Mouse (Mus musculus) CH12.LX (cell line): ENCODE data around the gene Gas7. TPM values are rescaled to one million over a fixed set of nuclear protein-coding genes. Genes with fewer than 3 reads are reported as not detected.

Experiments
- DNase-seq: peaks from one replicate; pipeline ENCODE4 v3.0.0-alpha.2; 2013; ENCODE audit errors: extremely low read depth
- H3K27ac ChIP-seq: 2 replicates; pipeline ENCODE4 v1.5.1; 2012; ENCODE audit warnings: low read depth, mild to moderate bottlenecking, control low read depth, moderate library complexity; ENCODE audit not compliant: insufficient read depth
- H3K27me3 ChIP-seq: replicated peaks from 2 replicates; pipeline ENCODE3; 2012; ENCODE audit warnings: inconsistent platforms
- H3K36me3 ChIP-seq, 2 experiments: replicated peaks in 1 of 2; 2 replicates each; pipeline versions ENCODE3 to v1.6.1; 2012; ENCODE audit warnings: inconsistent platforms in 1 of 2, low read length in 1 of 2, mild to moderate bottlenecking in 1 of 2, mixed read lengths in 1 of 2, moderate library complexity in 1 of 2; ENCODE audit not compliant: control insufficient read depth in 1 of 2, insufficient read depth in 1 of 2
- H3K4me1 ChIP-seq, 2 experiments: 2 replicates each; pipeline ENCODE4 v1.6.1; 2012; ENCODE audit warnings: inconsistent platforms in 1 of 2, moderate library complexity in 1 of 2; ENCODE audit not compliant: insufficient read depth in 2 of 2, control insufficient read depth in 1 of 2
- H3K4me2 ChIP-seq: 2 replicates; pipeline ENCODE4 v1.6.1; 2012; ENCODE audit warnings: low read depth, mild to moderate bottlenecking, control low read depth; ENCODE audit not compliant: poor library complexity, insufficient read depth, severe bottlenecking
- H3K4me3 ChIP-seq, 3 experiments: fragments of 150-350 bp in 1 of 3; sonication (generic) in 1 of 3; replicated peaks in 1 of 3; 2 replicates each; pipeline versions ENCODE3 to v1.5.1; 2011 to 2012; ENCODE audit warnings: low read depth in 2 of 3, low read length in 2 of 3, mild to moderate bottlenecking in 2 of 3, moderate library complexity in 2 of 3, control low read depth in 1 of 3, improper control_type of control experiment in 1 of 3, inconsistent platforms in 1 of 3, mixed read lengths in 1 of 3; ENCODE audit not compliant: poor library complexity in 1 of 3
- H3K79me2 ChIP-seq: replicated peaks from 2 replicates; pipeline ENCODE4 v1.6.1; 2012; ENCODE audit warnings: mild to moderate bottlenecking, moderate library complexity; ENCODE audit not compliant: control insufficient read depth, poor library complexity, insufficient read depth, severe bottlenecking; ENCODE audit errors: extremely low read depth
- H3K9ac ChIP-seq: 2 replicates; pipeline ENCODE4 v1.6.1; 2012; ENCODE audit warnings: low read depth, mild to moderate bottlenecking, control low read depth, moderate library complexity; ENCODE audit not compliant: insufficient read depth
- H3K9me3 ChIP-seq: replicated peaks from 2 replicates; pipeline ENCODE3; 2012; ENCODE audit warnings: low read length, inconsistent platforms, mixed read lengths
- CHD1 ChIP-seq: IDR thresholded peaks from 2 replicates; pipeline ENCODE4 v1.6.1; 2012; ENCODE audit warnings: low read depth, low read length, improper control_type of control experiment, inconsistent platforms
- CHD2 ChIP-seq: IDR thresholded peaks from 2 replicates; pipeline ENCODE4 v1.6.1; 2011; ENCODE audit warnings: low read length, improper control_type of control experiment
- CTCF ChIP-seq, 2 experiments: IDR thresholded peaks in 1 of 2; conservative IDR thresholded peaks in 1 of 2; 2 replicates each; pipeline ENCODE4 v1.5.1; 2011 to 2012; ENCODE audit warnings: low read depth in 2 of 2, low read length in 2 of 2, improper control_type of control experiment in 1 of 2, inconsistent platforms in 1 of 2, mild to moderate bottlenecking in 1 of 2, moderate library complexity in 1 of 2
- E2F4 ChIP-seq: IDR thresholded peaks from 2 replicates; pipeline ENCODE4 v1.6.1; 2011; ENCODE audit warnings: low read depth, low read length, improper control_type of control experiment; ENCODE audit not compliant: insufficient replicate concordance
- ELF1 ChIP-seq: IDR thresholded peaks from 2 replicates; pipeline ENCODE4 v1.6.1; 2014; ENCODE audit warnings: low read depth, mild to moderate bottlenecking, inconsistent platforms, low read length, improper control_type of control experiment
- EP300 ChIP-seq: IDR thresholded peaks from 2 replicates; pipeline ENCODE4 v1.6.1; 2011; ENCODE audit warnings: low read length, improper control_type of control experiment
- ETS1 ChIP-seq: conservative IDR thresholded peaks from 2 replicates; pipeline ENCODE4 v1.6.1; 2012; ENCODE audit warnings: low read depth, mild to moderate bottlenecking, inconsistent platforms, low read length, improper control_type of control experiment, moderate library complexity
- GABPA ChIP-seq: IDR thresholded peaks from 2 replicates; pipeline ENCODE4 v1.6.1; 2012; ENCODE audit warnings: low read depth, low read length, improper control_type of control experiment, inconsistent platforms; ENCODE audit not compliant: insufficient replicate concordance
- HCFC1 ChIP-seq: IDR thresholded peaks from 2 replicates; pipeline ENCODE4 v1.6.1; 2012; ENCODE audit warnings: low read depth, mild to moderate bottlenecking, inconsistent platforms, low read length, improper control_type of control experiment
- JUN ChIP-seq: IDR thresholded peaks from 2 replicates; pipeline ENCODE4 v1.6.1; 2011; ENCODE audit warnings: low read depth, mild to moderate bottlenecking, low read length, improper control_type of control experiment, moderate library complexity; ENCODE audit not compliant: insufficient read depth
- JUND ChIP-seq: conservative IDR thresholded peaks from 2 replicates; pipeline ENCODE4 v1.6.1; 2011; ENCODE audit warnings: low read depth, low read length, improper control_type of control experiment
- KAT2A ChIP-seq: IDR thresholded peaks from 2 replicates; pipeline ENCODE4 v1.6.1; 2012; ENCODE audit warnings: low read length, improper control_type of control experiment, inconsistent platforms; ENCODE audit not compliant: insufficient replicate concordance
- MAX ChIP-seq: IDR thresholded peaks from 2 replicates; pipeline ENCODE4 v1.6.1; 2011; ENCODE audit warnings: low read length, improper control_type of control experiment
- MAZ ChIP-seq: IDR thresholded peaks from 2 replicates; pipeline ENCODE4 v1.6.1; 2012; ENCODE audit warnings: low read depth, mild to moderate bottlenecking, inconsistent platforms, low read length, improper control_type of control experiment, moderate library complexity
- MEF2A ChIP-seq: IDR thresholded peaks from 2 replicates; pipeline ENCODE4 v1.6.1; 2014; ENCODE audit warnings: low read depth, mild to moderate bottlenecking, inconsistent platforms, low read length, improper control_type of control experiment, borderline replicate concordance
- MXI1 ChIP-seq: IDR thresholded peaks from 2 replicates; pipeline ENCODE4 v1.6.1; 2011; ENCODE audit warnings: mild to moderate bottlenecking, low read depth, low read length, improper control_type of control experiment
- MYC ChIP-seq: IDR thresholded peaks from 2 replicates; pipeline ENCODE4 v1.6.1; 2011; ENCODE audit warnings: low read depth, mild to moderate bottlenecking, improper control_type of control experiment, low read length
- NELFE ChIP-seq: IDR thresholded peaks from 2 replicates; pipeline ENCODE4 v1.6.1; 2011; ENCODE audit warnings: low read depth, low read length, improper control_type of control experiment
- PAX5 ChIP-seq: IDR thresholded peaks from 2 replicates; pipeline ENCODE4 v1.6.1; 2012; ENCODE audit warnings: low read length, inconsistent platforms, mixed read lengths
- POLR2A ChIP-seq: IDR thresholded peaks from 2 replicates; pipeline ENCODE4 v1.6.1; 2011; ENCODE audit warnings: low read depth, mild to moderate bottlenecking, improper control_type of control experiment, low read length
- POLR2AphosphoS2 ChIP-seq: IDR thresholded peaks from 2 replicates; pipeline ENCODE4 v1.6.1; 2011; ENCODE audit warnings: low read depth, low read length, improper control_type of control experiment
- RAD21 ChIP-seq: IDR thresholded peaks from 2 replicates; pipeline ENCODE4 v1.6.1; 2011; ENCODE audit warnings: low read depth, mild to moderate bottlenecking, low read length, improper control_type of control experiment, moderate library complexity
- RCOR1 ChIP-seq: conservative IDR thresholded peaks from 2 replicates; pipeline ENCODE4 v1.6.1; 2012; ENCODE audit warnings: low read depth, mild to moderate bottlenecking, inconsistent platforms, low read length, improper control_type of control experiment
- SIN3A ChIP-seq: IDR thresholded peaks from 2 replicates; pipeline ENCODE4 v1.6.1; 2012; ENCODE audit warnings: low read length, improper control_type of control experiment, inconsistent platforms
- SMC3 ChIP-seq: IDR thresholded peaks from 2 replicates; pipeline ENCODE4 v1.6.1; 2011; ENCODE audit warnings: low read depth, low read length, improper control_type of control experiment
- TCF12 ChIP-seq: IDR thresholded peaks from 2 replicates; pipeline ENCODE4 v1.6.1; 2014; ENCODE audit warnings: low read depth, mild to moderate bottlenecking, inconsistent platforms, low read length, improper control_type of control experiment
- UBTF ChIP-seq: IDR thresholded peaks from 2 replicates; pipeline ENCODE4 v1.6.1; 2012; ENCODE audit warnings: low read depth, mild to moderate bottlenecking, inconsistent platforms, low read length, improper control_type of control experiment, moderate library complexity
- USF1 ChIP-seq: IDR thresholded peaks from 2 replicates; pipeline ENCODE4 v1.6.1; 2014; ENCODE audit warnings: low read depth, mild to moderate bottlenecking, inconsistent platforms, low read length, improper control_type of control experiment
- USF2 ChIP-seq: conservative IDR thresholded peaks from 2 replicates; pipeline ENCODE4 v1.6.1; 2011; ENCODE audit warnings: low read depth, low read length, improper control_type of control experiment
- ZC3H11A ChIP-seq: IDR thresholded peaks from 2 replicates; pipeline ENCODE4 v1.6.1; 2012; ENCODE audit warnings: low read depth, mild to moderate bottlenecking, inconsistent platforms, low read length, improper control_type of control experiment
- ZKSCAN1 ChIP-seq: IDR thresholded peaks from 2 replicates; pipeline ENCODE4 v1.6.1; 2012; ENCODE audit warnings: low read depth, inconsistent platforms, low read length, improper control_type of control experiment, borderline replicate concordance
- ZNF384 ChIP-seq: IDR thresholded peaks from 2 replicates; pipeline ENCODE4 v1.6.1; 2012; ENCODE audit warnings: low read depth, low read length, improper control_type of control experiment, inconsistent platforms
- dilution Hi-C: fragments of 300-500 bp; cut with MboI; formaldehyde crosslinking; loops from 2 replicates; pipeline ENCODE4 v1.14.3; 2020; ENCODE audit warnings: low sequenced_read_pairs; ENCODE audit not compliant: extremely low pct_unique_long_range_greater_than_20kb, extremely low pct_ligation_motif_present
- in situ Hi-C: fragments of 300-500 bp; cut with MboI; formaldehyde crosslinking; loops from 3 replicates; pipeline ENCODE4 v1.14.3; 2019; ENCODE audit warnings: low sequenced_read_pairs, low pct_ligation_motif_present, low pct_unique_long_range_greater_than_20kb, mixed read lengths
- polyA plus RNA-seq: library from polyadenylated mRNA; unstranded; fragments of >175 nt; gene quantifications from 2 replicates; pipeline ENCODE4 v1.2.1, GENCODE M21; 2012; ENCODE audit warnings: low read depth; ENCODE audit not compliant: insufficient read length
- total RNA-seq, 2 experiments: library from RNA; depleted of rRNA; stranded (reverse); fragments of 300-350 nt in 1 of 2; fragments of >200 nt in 1 of 2; gene quantifications; 2 replicates each; pipeline ENCODE4 v1.2.3; 2012 to 2014

Gene Gas7
- total and polyA plus RNA-seq, 3 experiments: 7.0 to 20.8 (median 7.0) TPM

GRCm38 (mm10) chr11:67561631-67562030, 106.4 kb downstream of the Gas7 start:
- dilution Hi-C loops: no loop called here
- peaks cover 56 to 75% of the 10 kb centered on the region in 2 experiments for H3K4me1 ChIP-seq

GRCm38 (mm10) chr11:67563141-67563540, 107.9 kb downstream of the Gas7 start:
- peak; percentile 79 for DNase-seq
- Histone ChIP-seq H3K36me3 (no peaks in the 10 kb centered on the region), H3K79me2 (no peaks in the 10 kb centered on the region), H3K4me3 (no peak overlapping the region), H3K4me2 (peak overlapping the region; percentile 26), H3K9me3 (no peaks in the 10 kb centered on the region), H3K27me3 (no peaks in the 10 kb centered on the region), H3K9ac (no peak overlapping the region), H3K4me1 (peaks cover 61 to 86% of the 10 kb centered on the region in 2 experiments), H3K27ac (peak overlapping the region; percentile 48; the same call in 1 of the 2 replicates)
- in situ Hi-C loops (no loop called here), dilution Hi-C loops (no loop called here)
- TF ChIP-seq MYC: peak; percentile 23; the same call in 1 of the 2 replicates
- TF ChIP-seq CHD1: no peak
- no peak for TF ChIP-seq NELFE
- TF ChIP-seq POLR2A: no peak
- peak; percentile 21; the same call in 1 of the 2 replicates for TF ChIP-seq TCF12
- TF ChIP-seq CHD2: no peak
- TF ChIP-seq ZNF384: no peak
- TF ChIP-seq POLR2AphosphoS2: no peak
- no peak for TF ChIP-seq CTCF (conservative IDR thresholded peaks at IDR 0.05 in 1 of 2, IDR thresholded peaks at IDR 0.05 in 1 of 2; ENCODE audit: low read depth in 2 of 2, low read length in 2 of 2)
- no peak for TF ChIP-seq MAZ
- TF ChIP-seq MEF2A: no peak
- no peak for TF ChIP-seq KAT2A
- no peak for TF ChIP-seq RCOR1
- TF ChIP-seq ELF1: no peak
- no peak for TF ChIP-seq GABPA
- 0 out of 2 replicates have a peak, but pooled peaks have one; percentile 28 for TF ChIP-seq EP300
- peak; percentile 70; the same call in 1 of the 2 replicates for TF ChIP-seq MAX
- TF ChIP-seq HCFC1: no peak
- TF ChIP-seq JUND: no peak
- TF ChIP-seq SIN3A: no peak
- no peak for TF ChIP-seq USF1
- no peak for TF ChIP-seq UBTF
- no peak for TF ChIP-seq JUN
- TF ChIP-seq RAD21: no peak
- TF ChIP-seq E2F4: no peak
- no peak; the same call in 1 of the 2 replicates for TF ChIP-seq SMC3
- TF ChIP-seq PAX5: no peak
- peak; percentile 74 for TF ChIP-seq ETS1
- TF ChIP-seq MXI1: peak; percentile 62; the same call in 1 of the 2 replicates

More at GRCm38 (mm10) chr11:67561631-67562030, 106.4 kb downstream of the Gas7 start:
- H3K9me3 ChIP-seq: no peaks in the 10 kb centered on the region
- H3K4me2 ChIP-seq: no peak overlapping the region
- no peaks in the 10 kb centered on the region for H3K79me2 ChIP-seq
- no peaks in the 10 kb centered on the region for H3K36me3 ChIP-seq
- H3K27ac ChIP-seq: no peak overlapping the region
- H3K27me3 ChIP-seq: no peaks in the 10 kb centered on the region
- in situ Hi-C loops: no loop called here
- DNase-seq: no peak
- no peak overlapping the region for H3K9ac ChIP-seq
- no peak overlapping the region for H3K4me3 ChIP-seq
- TF ChIP-seq GABPA: no peak
- no peak for TF ChIP-seq EP300
- no peak for TF ChIP-seq KAT2A
- TF ChIP-seq ZKSCAN1: no peak
- no peak for TF ChIP-seq RCOR1
- no peak for TF ChIP-seq JUND
- TF ChIP-seq UBTF: no peak
- no peak for TF ChIP-seq MAX
- TF ChIP-seq RAD21: no peak
- no peak for TF ChIP-seq USF1
- TF ChIP-seq CTCF (conservative IDR thresholded peaks at IDR 0.05 in 1 of 2, IDR thresholded peaks at IDR 0.05 in 1 of 2; ENCODE audit: low read depth in 2 of 2, low read length in 2 of 2): no peak
- TF ChIP-seq CHD2: no peak
- no peak for TF ChIP-seq ZC3H11A
- no peak for TF ChIP-seq USF2
- no peak for TF ChIP-seq MEF2A
